Mouse (Mus musculus) spleen, adult 2 months (tissue): ENCODE measurements around the gene Serpina3k.
"Not testable (repeated sequence)": the region's sequence is repeated elsewhere in the genome, so short reads cannot be mapped to it uniquely, and the experiment has no call there.

Experiments
- CTCF ChIP-seq: fragments of 200-500 bp; IDR thresholded peaks from 2 replicates; pipeline ENCODE4 v1.5.1; 2011; ENCODE audit warnings: mild to moderate bottlenecking, inconsistent platforms; ENCODE audit not compliant: insufficient read depth, insufficient read length, insufficient replicate concordance; ENCODE audit errors: extremely low read depth
- POLR2A ChIP-seq: fragments of 200-500 bp; IDR thresholded peaks from 2 replicates; pipeline ENCODE4 v1.6.1; 2011; ENCODE audit warnings: low read depth, low read length, inconsistent platforms

DNA sequence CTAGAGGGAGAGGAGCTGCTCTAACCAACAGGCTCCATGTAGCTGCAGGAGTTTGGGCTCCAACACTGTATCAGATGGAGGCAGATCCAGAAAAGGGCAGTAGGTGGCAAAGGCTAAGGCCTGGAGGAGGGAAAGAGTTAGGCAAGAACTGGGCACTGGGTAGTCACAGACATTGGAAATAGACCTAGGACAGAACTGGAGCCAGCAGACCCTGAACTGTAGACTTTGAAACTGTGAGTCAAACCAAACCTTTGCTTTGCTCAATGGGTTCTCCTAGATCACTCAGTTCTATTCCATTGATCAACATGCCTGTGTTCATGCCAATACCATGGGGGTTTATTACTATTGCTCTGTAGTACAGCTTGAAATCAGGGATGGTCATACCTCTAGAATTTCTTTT, 47.7 kb downstream of the Serpina3k start:
- not testable (repeated sequence) for TF ChIP-seq POLR2A, CTCF
